Mouse (Mus musculus) adipocyte (in vitro differentiated cells): ENCODE results near the gene Pgbd5.

Experiments
- DNase-seq: peaks from one replicate; pipeline ENCODE4 v3.0.0-alpha.2; 2016; ENCODE audit warnings: low spot score

Gene Pgbd5

DNA sequence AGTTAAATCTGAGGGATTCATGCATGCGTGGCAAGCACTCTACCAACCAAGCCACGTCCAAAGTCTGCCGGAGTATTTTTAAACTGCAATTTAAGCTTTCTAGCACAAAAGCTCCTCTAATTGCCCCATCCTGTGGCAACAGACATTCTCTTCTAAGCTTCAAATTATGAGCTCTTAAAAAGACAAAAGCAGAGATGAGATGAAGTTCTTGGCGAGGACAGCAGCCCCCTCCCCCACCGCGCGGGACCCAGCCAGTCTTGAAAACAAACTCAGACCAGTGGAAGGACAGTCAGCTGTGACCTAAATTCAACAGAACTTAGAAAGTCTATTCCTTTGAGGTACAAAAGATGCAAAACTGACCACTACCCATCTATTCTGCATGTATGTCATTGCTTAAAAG, 48.3 kb downstream of the Pgbd5 start:
- no peak for DNase-seq

- DNase-seq = no peak
These were observed 50.0 kb downstream of the Pgbd5 start for GRCm38 (mm10) chr8:124389495-124389894.

DNA sequence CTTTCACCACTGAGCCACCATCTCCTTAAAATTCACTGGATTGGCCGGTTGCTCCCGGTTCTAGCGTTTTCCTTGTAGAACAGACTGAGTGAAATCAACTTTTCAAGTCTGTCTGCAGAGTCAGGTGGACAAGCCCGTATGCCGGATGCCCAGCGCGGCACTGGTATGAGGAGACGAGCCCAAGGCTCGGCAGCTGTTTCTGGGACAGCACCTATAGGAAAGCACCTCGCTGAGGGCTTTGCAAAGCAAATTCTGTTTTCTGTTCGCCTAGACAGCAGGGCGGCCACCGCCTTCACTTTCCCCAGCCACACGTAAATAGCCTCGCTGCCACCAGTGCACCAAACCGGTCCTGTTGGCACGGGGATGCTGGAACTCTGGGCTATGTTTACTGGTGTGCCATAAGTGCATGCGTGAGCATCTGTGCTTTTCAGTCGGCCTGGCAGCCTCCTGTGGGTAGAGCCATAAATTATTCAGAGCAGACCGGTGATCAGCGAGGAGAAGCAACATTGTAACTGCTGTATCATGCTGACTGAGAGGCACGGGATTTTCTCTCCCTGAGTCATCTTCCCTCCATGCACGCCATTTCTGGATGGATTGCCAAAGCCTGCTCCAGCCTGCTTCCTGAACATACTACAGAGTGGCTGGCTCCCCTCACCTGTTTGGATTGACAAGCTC, 53.1 kb downstream of the Pgbd5 start:
- DNase-seq = no peak

- DNase-seq = no peak
These were observed 55.1 kb downstream of the Pgbd5 start for GRCm38 (mm10) chr8:124384336-124384735.

GRCm38 (mm10) chr8:124382235-124382634, 57.2 kb downstream of the Pgbd5 start:
- DNase-seq = no peak

- DNase-seq = no peak
These were observed 60.2 kb downstream of the Pgbd5 start for GRCm38 (mm10) chr8:124379289-124379688.

DNA sequence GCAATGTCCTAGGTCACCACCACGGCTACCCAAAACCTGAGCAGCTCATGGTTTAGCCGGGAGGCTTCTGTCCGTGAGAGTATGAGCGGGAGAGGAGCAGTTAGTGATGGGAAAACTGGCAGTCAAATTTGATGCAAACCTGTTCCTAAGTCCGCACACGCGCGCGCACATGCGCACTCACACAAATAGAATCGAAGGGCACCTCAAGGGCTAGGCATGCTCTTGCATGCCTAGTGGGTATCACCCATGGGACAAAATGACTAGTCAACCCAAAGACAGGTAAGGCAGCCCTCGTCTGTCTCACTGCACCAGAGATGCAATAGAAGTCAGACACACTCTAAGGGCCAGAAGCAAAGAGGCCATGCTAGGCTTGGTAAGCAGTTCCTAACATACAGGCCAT, 63.1 kb downstream of the Pgbd5 start:
- DNase-seq = no peak

DNA sequence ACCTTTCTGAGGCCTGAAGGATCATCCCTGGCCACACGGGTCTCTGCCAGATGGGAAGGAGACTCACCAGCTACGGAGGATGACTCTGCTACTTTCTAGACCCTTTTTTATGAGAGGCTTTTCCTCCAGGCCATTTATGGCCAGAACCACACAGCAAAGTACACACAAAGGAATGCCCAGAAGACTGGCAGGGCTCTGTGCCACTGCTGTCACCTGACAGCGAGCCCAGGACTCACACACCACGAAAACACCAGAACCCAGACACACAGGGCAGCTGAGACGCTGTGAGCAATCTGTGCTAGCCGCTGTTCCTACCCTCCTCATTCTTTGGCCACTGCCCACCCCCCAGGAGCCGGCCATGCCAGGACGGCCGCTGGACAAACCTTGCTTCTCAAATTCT, 63.7 kb downstream of the Pgbd5 start:
- DNase-seq = no peak

- DNase-seq = no peak
These were observed 64.3 kb downstream of the Pgbd5 start for GRCm38 (mm10) chr8:124375168-124375567.

DNA sequence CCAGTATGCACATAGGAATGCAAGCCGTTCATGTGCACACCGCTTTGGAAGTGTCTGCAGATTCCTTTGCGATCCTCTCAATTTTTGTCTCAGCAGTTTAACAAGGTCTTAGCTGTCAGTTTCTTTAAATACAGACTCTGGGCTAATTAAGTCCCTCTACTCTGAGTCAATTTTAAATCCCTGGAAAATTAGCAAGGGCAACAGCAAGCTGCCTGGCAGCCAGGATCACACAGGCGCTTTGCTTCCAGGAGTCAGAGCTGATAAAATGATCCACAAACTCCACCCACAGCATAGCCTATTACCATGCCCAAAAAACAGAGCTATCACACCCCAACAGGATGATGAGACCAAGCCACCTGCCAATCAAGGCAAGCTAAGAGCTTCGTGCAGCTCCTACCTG, 65.7 kb downstream of the Pgbd5 start:
- no peak for DNase-seq

- DNase-seq = no peak
These were observed 67.9 kb downstream of the Pgbd5 start for GRCm38 (mm10) chr8:124371410-124372123.

- no peak for DNase-seq
These were observed 68.9 kb downstream of the Pgbd5 start for GRCm38 (mm10) chr8:124370422-124371183.

DNA sequence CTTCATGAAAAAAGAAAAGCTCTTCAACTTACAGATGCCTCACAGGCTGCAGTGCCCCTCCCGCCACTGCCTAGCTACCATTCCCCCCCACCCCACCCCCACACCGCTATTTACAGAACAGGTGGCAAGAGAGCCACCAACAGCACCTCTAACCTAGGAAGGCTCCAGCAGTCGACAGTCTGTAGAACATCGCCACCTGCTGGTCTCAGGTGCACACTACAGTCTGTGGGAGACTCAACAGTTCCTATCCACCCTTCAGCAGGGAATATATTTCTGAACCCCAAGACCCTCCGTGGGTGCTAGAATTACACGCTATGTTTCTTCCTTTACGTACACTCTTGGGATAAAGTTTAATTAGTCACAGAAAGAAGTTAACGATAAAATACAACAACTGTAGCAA, 71.2 kb downstream of the Pgbd5 start:
- DNase-seq = peak; percentile 58

DNA sequence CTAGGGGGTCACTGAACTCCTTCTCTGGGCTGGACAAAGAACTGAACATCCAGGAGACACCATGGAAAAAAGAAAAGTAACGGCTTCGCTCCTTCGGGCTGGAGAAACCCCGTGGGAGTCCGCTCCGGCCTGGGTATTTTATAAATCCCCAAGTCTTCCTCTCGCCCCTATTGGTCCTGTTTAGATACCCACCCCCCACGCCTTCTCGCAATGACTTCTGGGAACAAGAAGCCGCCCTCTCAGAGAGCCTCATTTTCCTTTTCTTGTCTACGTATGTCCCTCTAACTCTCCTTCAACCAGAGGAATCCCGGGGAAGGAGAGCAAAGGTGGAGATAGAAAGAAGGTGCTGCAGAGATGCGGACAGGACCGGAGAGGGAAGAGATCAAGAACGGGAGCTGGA, 76.1 kb downstream of the Pgbd5 start:
- no peak for DNase-seq

- DNase-seq = no peak
These were observed 76.9 kb downstream of the Pgbd5 start for GRCm38 (mm10) chr8:124362589-124362988.

DNA sequence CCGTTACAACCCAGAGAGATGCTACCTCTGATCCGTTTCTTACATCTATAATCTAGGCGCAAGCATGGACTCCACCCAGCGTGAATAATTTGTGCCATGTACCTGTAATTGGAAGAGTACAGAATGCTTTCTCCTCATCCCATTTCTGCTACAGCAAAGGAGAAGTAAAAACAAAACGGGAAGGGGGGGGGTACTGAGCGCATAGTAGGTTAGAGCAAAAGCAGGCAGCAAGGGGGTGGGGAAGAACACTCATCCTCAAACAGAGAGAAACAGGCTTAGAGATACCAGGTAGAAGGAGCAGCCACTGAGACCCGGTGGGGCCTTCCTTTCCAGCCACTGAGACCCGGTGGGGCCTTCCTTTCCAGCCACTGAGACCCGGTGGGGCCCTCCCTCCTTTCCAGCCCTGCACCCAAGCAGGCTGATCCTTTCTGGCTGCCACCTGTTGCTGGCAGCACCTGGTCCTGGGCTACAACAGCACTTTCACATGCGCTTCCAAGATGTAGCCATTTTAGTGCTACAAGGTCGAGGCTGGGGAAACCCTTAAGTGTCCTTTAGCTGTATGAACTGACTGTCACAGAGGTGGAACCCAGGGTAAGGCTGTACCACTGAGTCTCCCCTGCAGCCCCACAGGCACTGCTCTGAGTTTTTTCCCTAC, 77.6 kb downstream of the Pgbd5 start:
- DNase-seq = no peak

DNA sequence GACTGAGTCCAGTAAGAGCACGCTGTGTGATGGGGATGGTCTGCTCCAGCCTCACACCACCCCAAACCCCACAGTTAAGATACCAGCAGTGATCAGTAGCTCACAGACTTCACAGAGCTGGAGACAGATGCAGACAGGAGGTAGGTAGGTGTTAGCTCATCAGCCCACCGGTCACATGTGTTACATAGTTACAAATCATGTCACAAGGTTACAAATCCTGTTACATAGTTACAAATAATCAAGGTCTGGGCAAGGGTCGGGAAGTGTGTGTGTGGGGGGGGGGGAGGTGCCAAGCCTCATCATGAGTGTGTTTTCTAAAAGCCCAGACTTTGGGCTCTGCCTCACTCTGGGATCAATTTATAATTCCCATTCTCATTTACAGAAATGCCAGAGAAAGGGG, 78.5 kb downstream of the Pgbd5 start:
- no peak for DNase-seq

DNA sequence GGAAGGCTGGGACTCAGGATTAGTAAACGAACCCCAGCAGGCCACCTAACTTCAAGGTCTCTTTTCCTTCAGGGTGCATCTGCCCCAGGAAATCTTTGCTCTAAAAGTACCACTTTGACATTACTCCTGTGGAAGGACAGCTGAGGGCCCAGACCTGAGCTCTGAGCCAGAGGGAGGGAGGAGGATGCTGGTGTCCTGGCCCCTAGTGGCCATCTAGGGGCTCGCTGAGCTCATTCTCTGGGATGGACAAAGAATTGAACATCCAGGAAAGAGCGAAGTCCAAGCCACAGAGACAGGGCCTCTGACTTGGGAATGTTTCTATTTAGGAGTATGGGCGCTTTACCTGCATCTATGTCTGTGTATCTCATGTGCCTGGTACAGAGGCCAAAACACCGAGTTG, 87.8 kb downstream of the Pgbd5 start:
- no peak for DNase-seq

DNA sequence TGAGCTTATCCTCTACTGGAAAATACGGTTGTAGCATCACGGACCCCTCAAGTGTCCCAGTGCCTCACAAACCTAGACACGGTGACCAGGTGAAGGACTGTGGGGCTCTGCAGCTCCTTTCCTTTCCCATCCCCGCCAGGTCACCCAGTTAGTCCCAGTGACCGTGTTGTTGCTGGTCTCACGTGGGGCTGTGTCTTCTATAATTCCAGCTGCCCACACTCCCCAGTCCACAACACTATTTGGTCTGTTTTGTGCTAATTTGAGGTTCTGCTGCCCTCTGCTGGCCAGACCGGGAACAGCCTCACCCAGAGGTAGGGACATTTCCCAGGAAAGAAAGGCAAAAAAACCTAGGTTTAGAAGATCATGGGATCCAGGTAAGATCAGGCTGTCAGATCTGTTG, 89.8 kb downstream of the Pgbd5 start:
- peak; percentile 85 for DNase-seq

DNA sequence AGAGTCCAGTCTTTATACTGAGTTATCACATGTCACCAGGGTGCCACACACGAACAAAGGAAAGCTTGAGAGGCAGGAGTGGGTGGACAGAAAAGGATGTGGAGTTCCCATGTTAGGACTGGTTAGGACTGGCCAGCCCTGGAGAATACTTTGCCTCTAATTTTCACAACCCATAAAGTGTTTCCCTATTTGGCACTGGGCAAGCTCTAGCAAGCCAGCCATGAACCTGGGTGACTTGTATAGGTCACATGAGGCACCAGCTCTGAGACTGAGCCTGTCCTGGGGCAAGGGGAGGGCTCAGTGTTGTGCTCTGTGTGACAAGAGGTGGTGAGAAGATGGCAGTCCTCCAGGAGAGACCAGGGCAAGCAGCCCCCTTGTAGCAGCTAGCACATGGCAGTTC, 91.4 kb downstream of the Pgbd5 start:
- DNase-seq = peak; percentile 84

GRCm38 (mm10) chr8:124346852-124347523, 92.5 kb downstream of the Pgbd5 start:
- peak; percentile 53 for DNase-seq

DNA sequence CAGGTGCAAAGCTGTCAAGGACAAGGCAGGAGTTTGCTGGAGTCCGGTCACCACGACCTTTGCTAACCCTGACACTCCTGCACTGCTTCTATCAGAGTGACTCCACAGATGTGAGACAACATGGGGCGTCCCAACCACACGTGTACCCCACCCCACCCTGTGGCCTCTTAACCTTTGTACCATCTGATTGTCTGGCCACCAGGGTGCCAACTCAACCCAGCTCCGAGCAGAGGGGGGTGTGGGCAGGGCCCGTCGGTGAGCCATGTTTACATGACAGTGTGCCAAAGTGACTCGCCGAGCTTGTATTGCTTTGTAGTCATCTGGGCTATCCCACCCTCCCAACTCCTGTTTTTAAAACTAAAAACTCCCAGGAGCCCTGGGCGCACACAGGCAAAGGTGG, 94.4 kb downstream of the Pgbd5 start:
- DNase-seq = peak; percentile 15
